Mouse (Mus musculus) G1E (cell line): Measurements from ENCODE around the gene Ppp1r18. TPM values are rescaled to one million over a fixed set of nuclear protein-coding genes. Genes with fewer than 3 reads are reported as not detected.

Experiments
- ATAC-seq: 2 replicates; pipeline ENCODE4 v1.8.0; 2016; ENCODE audit warnings: mild to moderate bottlenecking; ENCODE audit not compliant: insufficient number of reproducible peaks, poor library complexity, low FRiP score, severe bottlenecking; ENCODE audit errors: extremely low read depth
- DNase-seq: peaks from one replicate; pipeline ENCODE4 v3.0.0; 2012; ENCODE audit warnings: low spot score
- H3K27me3 ChIP-seq: 2 replicates; pipeline ENCODE4 v1.6.1; 2012; ENCODE audit warnings: mild to moderate bottlenecking, low read length, inconsistent platforms; ENCODE audit not compliant: insufficient read depth
- H3K36me3 ChIP-seq: replicated peaks from 2 replicates; pipeline ENCODE3; 2012; ENCODE audit warnings: mild to moderate bottlenecking, inconsistent platforms
- H3K4me1 ChIP-seq: 2 replicates; pipeline ENCODE4 v1.6.1; 2012; ENCODE audit warnings: low read depth, low read length, inconsistent platforms, mixed read lengths; ENCODE audit not compliant: insufficient read depth
- H3K4me3 ChIP-seq: 2 replicates; pipeline ENCODE4 v1.5.1; 2012; ENCODE audit warnings: low read depth, mild to moderate bottlenecking, inconsistent platforms, low read length, moderate library complexity, mixed read lengths
- H3K9me3 ChIP-seq: replicated peaks from 2 replicates; pipeline ENCODE4 v1.6.1; 2012; ENCODE audit warnings: inconsistent platforms
- CTCF ChIP-seq: IDR thresholded peaks from 2 replicates; pipeline ENCODE4 v1.5.1; 2012; ENCODE audit warnings: low read depth, low read length, inconsistent platforms, mixed read lengths
- GATA1 ChIP-seq: IDR thresholded peaks from 2 replicates; pipeline ENCODE4 v1.6.1; 2012; ENCODE audit warnings: borderline replicate concordance, low read length, inconsistent platforms, mixed read lengths
- GATA2 ChIP-seq: IDR thresholded peaks from 2 replicates; pipeline ENCODE4 v1.6.1; 2012; ENCODE audit warnings: low read depth, low read length, inconsistent platforms, borderline replicate concordance
- POLR2AphosphoS5 ChIP-seq: IDR thresholded peaks from 2 replicates; pipeline ENCODE4 v1.6.1; 2012; ENCODE audit warnings: low read depth, low read length, inconsistent platforms; ENCODE audit not compliant: insufficient replicate concordance
- TAL1 ChIP-seq: conservative IDR thresholded peaks from 2 replicates; pipeline ENCODE4 v1.6.1; 2012; ENCODE audit warnings: low read depth, low read length, inconsistent platforms, mixed read lengths
- polyA plus RNA-seq: library from polyadenylated mRNA; stranded (reverse); fragments of >175 nt; gene quantifications from 2 replicates; pipeline ENCODE4 v1.2.3, GENCODE M21; 2012
- total RNA-seq, 2 experiments: library from RNA; stranded (forward) in 1 of 2; stranded (reverse) in 1 of 2; fragments of 200-1000 nt in 1 of 2; fragments of >200 nt in 1 of 2; fragmentation: Nextera tagmentation in 1 of 2; gene quantifications; 2 replicates each; pipeline ENCODE4 v1.2.3; 2014 to 2017

Ppp1r18 gene
- total and polyA plus RNA-seq, 3 experiments = 31.1 to 103 (median 61.9) TPM

GRCm38 (mm10) chr17:35822564-35822963, 42.8 kb upstream of the Ppp1r18 start:
- Histone ChIP-seq H3K4me3 (peak overlapping the region; percentile 87), H3K36me3 (peaks cover 41% of the 10 kb centered on the region), H3K4me1 (peaks cover 69% of the 10 kb centered on the region), H3K27me3 (no peaks in the 10 kb centered on the region), H3K9me3 (peaks cover 8% of the 10 kb centered on the region)
- TF ChIP-seq GATA1 = no peak
- TF ChIP-seq GATA2 = no peak
- TF ChIP-seq POLR2AphosphoS5 = no peak
- TF ChIP-seq CTCF = no peak
- no peak for TF ChIP-seq TAL1
- ATAC-seq (no peak), DNase-seq (no peak)

GRCm38 (mm10) chr17:35822964-35823937, 42.1 kb upstream of the Ppp1r18 start, which contains the start of gene Flot1:
Flot1 (plus strand) TSS chr17:35823230.
- H3K4me3 ChIP-seq = peak within 1 kb of the TSS; percentile 87
- peaks cover 48% of the 10 kb centered on the region for H3K36me3 ChIP-seq
- H3K9me3 ChIP-seq = peaks cover 8% of the 10 kb centered on the region
- H3K4me1 ChIP-seq = peaks cover 69% of the 10 kb centered on the region
- no peaks in the 10 kb centered on the region for H3K27me3 ChIP-seq
- DNase-seq (peak; percentile 77), ATAC-seq (peak; percentile 73)
- TF ChIP-seq GATA1 (no peak), GATA2 (no peak), POLR2AphosphoS5 (no peak), CTCF (no peak)

- Histone ChIP-seq H3K36me3 (peaks cover 58% of the 10 kb centered on the region), H3K27me3 (no peaks in the 10 kb centered on the region), H3K4me1 (peaks cover 72% of the 10 kb centered on the region), H3K9me3 (peaks cover 8% of the 10 kb centered on the region), H3K4me3 (peak overlapping the region; percentile 87; the same call in 1 of the 2 replicates)
- no peak for ATAC-seq
- no peak for DNase-seq
- TF ChIP-seq TAL1 = no peak
- TF ChIP-seq GATA1 = no peak
- no peak for TF ChIP-seq GATA2
- TF ChIP-seq CTCF = no peak
- no peak for TF ChIP-seq POLR2AphosphoS5
Observed at GRCm38 (mm10) chr17:35824402-35824801, 41.0 kb upstream of the Ppp1r18 start.

GRCm38 (mm10) chr17:35825109-35825850, 40.1 kb upstream of the Ppp1r18 start:
- ATAC-seq (peak; percentile 50; the same call in 1 of the 2 replicates), DNase-seq (no peak)
- Histone ChIP-seq H3K9me3 (peaks cover 8% of the 10 kb centered on the region), H3K4me3 (peak overlapping the region; percentile 68; the same call in 1 of the 2 replicates), H3K27me3 (no peaks in the 10 kb centered on the region), H3K4me1 (peaks cover 72% of the 10 kb centered on the region), H3K36me3 (peaks cover 66% of the 10 kb centered on the region)
- TF ChIP-seq CTCF (no peak), POLR2AphosphoS5 (no peak), GATA2 (no peak), TAL1 (peak; percentile 75), GATA1 (no peak)

- Histone ChIP-seq H3K4me3 (peak overlapping the region; percentile 52; the same call in 1 of the 2 replicates), H3K9me3 (peaks cover 3% of the 10 kb centered on the region), H3K4me1 (peaks cover 75% of the 10 kb centered on the region), H3K36me3 (peaks cover 99% of the 10 kb centered on the region), H3K27me3 (no peaks in the 10 kb centered on the region)
- ATAC-seq = peak; percentile 37; the same call in 1 of the 2 replicates
- TF ChIP-seq TAL1 = no peak
- no peak for TF ChIP-seq POLR2AphosphoS5
- no peak for TF ChIP-seq GATA2
- no peak for TF ChIP-seq GATA1
- peak; percentile 47; the same call in 1 of the 2 replicates for TF ChIP-seq CTCF
- DNase-seq = peak; percentile 52
Observed at GRCm38 (mm10) chr17:35829737-35830136, 35.7 kb upstream of the Ppp1r18 start.
